Mouse (Mus musculus): ENCODE measurements around the gene Bricd5. TPM values are rescaled to one million over a fixed set of nuclear protein-coding genes. Genes with fewer than 3 reads are reported as not detected.
A peak's percentile ranks its signal among the peaks of the same experiment; 100 is the strongest.

Gene Bricd5
- total RNA-seq, 2 experiments from 2014 or later, result 2.0 to 2.8 TPM

DNA sequence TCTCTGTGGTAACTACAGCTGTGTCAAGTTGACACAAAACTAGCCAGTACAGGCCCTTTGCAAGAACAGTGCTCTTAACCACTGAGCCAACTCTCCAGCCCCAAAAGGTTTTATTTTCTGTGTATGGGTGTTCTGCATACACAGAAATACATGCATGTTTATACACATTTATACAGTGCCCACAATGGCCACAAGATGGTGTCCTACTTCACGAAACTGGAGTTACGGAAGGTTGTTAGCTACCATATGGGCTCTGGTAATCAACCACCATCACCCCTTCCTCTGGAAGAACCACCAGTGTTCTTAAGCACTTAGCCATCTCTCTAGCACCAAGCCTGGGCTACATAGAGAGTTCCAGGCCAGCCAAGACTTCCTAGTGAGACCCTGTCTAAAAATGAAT lies 12.1 kb upstream of the Bricd5 start:
- no peak for DNase-seq (ENCODE audit: low spot score in 2 of 2)

DNA sequence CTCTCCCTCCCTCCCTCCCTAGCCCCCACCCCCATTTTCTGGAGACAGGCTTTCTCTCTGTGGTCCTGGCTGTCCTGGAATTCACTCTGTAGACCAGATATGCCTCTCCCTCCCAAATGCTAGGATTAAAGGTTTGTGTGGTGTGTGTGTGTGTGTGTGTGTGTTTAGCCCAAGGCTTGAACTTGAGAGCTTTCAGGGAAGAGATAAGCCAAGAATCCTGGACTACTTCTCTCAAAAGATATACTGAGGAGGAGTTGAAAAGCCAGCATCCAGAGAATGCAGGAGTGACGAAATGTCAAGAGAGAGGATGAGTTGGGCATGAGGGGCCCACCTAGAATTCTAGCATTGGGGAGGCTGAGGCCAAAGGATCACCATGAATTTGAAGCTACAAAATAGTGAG lies 10.8 kb upstream of the Bricd5 start:
- DNase-seq (ENCODE audit: low spot score in 2 of 2), result no peak

DNA sequence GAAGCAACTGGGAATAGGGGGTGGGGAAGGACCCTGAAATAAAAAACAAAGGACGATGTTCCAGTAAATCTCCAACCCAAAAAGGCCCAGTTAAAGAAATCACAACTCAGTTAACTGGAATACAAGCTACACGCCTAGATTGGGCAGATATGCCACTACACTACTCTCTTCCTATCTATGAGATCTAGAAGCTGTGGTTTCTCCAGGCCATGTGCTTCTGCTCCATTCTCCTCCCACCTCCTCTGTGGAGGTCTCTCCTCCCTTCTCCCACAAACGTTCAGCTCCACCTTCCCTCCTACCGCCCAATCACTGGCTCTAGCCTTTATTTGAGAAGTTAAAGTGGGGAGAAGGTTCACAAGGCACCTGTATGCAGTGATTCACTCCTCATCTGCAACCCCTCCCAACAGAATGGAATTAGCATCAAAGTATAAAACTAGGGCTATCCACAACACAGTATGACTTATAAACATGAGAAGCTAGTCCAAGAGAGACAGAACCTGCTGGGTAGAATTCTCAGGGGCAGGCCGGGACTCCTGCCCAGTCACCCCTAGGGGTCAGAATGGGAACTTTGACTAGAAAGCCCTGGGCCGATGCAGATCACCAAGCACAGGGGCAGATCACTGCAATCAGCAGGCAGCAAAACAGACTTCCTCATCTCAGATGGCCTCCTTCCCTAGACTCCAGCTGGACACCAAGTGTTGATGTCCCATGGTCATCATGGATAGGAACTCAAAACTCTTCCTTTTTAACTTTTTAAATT lies 10.1 kb upstream of the Bricd5 start:
- DNase-seq (ENCODE audit: low spot score in 2 of 2), result no peak

DNA sequence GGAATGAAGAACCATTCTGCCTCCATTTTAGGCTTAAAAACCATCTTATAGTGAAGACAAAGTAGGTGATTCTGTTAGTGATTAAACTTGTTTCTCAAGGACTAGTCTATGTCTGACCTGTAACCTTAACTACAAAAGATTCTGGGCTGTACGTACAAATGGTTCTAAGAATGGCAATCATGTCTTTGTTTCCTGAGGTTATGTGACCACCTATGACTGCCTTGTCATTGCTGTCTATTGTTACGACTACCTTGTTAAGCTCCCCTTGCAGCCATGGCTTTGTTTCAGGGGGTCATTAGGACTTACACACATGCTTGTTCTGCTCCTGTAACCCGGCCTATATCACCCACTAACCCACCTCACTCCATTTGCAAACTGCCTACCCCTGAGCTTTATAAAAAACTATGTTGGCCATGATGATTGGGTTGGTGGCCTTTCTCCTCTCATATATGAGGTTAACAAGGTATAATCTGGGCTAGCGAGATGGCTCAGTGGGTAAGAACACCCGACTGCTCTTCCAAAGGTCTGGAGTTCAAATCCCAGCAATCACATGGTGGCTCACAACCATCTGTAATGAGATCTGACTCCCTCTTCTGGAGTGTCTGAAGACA lies 4.9 kb upstream of the Bricd5 start:
- DNase-seq (ENCODE audit: low spot score in 2 of 2), result no peak

DNA sequence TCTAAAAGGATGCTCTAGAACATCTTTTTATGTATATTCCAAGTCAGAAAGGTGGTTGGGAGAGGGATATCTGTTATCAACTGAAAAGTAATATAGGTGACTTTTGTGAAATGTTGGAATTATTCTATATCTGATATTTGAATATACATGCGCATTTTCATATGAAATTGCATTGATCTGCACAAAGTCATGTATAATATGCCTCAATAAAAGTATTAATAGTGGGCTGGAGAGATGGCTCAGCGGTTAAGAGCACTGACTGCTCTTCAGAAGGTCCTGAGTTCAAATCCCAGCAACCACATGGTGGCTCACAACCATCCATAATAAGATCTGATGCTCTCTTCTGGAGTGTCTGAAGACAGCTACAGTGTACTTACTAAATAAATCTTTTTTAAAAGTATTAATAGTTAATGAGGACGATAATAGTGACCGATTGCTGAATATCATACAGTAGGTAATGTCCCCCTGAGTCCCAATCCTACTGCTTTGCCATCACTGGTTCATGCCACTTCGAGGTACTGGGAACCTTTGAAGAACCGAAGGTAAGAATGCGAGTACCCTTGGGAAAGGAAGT lies 4.3 kb upstream of the Bricd5 start:
- no peak for DNase-seq (ENCODE audit: low spot score in 2 of 2)

DNA sequence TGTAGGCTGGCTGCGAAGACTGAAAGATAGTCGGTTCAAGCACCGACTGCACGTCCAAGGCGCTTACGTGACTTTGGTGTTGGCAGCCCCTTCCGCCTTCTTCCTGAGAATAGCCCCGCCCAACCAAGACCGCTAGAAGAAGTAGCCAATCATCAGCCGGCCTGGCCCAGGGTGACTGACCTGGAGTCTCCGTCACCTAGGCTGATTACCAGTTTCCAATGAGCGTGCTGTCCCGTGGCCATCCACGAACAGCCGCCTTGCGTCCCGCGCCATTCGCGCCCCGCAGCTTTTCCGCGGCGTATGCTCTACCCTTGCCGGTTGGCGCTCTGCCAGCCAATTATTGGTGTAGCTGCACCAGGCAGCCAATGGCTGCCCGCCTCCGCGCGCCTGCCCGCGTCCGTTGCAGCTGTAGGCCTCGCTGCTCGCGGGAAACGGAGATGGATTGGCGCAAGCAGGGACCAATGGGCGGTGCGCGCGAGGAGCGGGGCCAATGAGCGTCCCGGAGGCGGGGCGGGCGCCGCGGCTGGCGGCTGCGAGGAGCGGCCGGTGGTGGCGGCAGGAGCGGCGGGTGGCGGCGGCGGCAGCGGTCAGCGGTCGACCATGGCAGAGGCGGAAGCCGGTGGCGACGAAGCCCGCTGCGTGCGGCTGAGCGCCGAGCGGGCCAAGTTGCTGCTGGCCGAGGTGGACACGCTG lies 3.6 kb upstream of the Bricd5 start, which contains the start of the genes E4f1 and Pgp:
E4f1 (minus strand) TSS at position 404 of the 693 bp plus-strand sequence.
Pgp (plus strand) TSS at position 483 of the 693 bp plus-strand sequence.
- peak; percentile 99 for DNase-seq (ENCODE audit: low spot score in 2 of 2)

DNA sequence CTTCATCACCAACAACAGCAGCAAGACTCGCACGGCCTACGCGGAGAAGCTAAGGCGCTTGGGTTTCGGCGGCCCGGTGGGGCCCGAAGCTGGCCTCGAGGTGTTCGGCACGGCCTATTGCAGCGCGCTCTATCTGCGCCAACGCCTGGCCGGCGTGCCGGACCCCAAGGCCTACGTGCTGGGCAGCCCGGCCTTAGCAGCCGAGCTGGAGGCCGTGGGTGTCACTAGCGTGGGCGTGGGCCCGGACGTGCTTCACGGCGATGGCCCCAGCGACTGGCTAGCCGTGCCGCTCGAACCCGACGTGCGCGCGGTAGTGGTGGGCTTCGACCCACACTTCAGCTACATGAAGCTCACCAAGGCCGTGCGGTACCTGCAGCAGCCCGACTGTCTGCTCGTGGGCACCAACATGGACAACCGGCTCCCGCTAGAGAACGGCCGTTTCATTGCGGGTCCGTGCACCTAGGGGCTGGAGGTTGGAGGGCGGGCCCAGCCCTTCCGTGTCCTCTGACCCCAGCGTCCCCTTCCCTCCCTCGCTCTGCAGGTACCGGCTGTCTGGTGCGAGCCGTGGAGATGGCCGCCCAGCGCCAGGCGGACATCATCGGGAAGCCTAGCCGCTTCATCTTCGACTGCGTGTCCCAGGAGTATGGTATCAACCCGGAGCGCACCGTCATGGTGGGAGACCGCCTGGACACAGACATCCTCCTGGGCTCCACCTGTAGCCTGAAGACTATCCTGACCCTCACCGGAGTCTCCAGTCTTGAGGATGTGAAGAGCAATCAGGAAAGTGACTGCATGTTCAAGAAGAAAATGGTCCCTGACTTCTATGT lies 2.8 kb upstream of the Bricd5 start:
- DNase-seq (ENCODE audit: low spot score in 2 of 2), result no peak

DNA sequence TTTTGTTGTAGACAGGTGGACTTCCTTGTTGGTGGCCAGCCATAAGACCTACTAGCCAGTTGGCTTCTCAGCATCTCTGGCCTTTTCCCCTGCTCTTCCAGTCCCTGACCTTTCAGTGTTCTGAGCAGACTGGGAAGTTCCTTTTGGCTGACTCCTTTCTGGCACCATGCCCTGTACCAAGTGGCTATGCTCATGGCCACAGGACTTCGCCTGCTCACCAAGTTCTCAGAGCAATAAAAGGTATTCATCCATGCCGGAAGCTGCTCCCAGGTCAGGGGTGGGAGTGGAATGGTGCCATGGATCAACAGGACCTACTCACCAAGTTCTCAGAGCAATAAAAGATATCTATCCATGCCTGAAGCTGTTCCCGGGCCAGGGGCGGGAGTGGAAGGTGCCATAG lies 1.2 kb upstream of the Bricd5 start:
- DNase-seq (ENCODE audit: low spot score in 2 of 2), result no peak

DNA sequence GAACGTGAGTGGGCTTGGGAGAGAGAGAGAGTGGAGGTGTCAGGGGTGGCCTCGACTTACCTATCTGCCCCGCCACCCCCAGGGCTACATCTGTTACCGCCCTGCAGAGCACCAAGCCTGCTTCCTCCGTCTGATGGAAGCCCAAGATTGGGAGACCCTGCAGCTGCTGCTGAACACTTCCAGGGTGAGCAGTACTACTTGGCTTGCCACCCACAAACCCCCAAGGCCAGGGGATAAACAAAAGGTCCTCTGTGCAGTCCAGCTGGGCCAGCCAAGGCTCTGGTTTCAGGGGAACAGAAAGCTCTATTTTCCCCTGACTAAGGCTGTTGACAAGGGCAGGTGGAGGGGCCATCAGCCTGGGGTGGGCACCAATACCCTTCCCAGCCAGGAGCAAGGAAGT lies 873 bp downstream of the Bricd5 start:
- peak in 1 of 2 experiments; percentile 61 for DNase-seq (ENCODE audit: low spot score in 2 of 2)

DNA sequence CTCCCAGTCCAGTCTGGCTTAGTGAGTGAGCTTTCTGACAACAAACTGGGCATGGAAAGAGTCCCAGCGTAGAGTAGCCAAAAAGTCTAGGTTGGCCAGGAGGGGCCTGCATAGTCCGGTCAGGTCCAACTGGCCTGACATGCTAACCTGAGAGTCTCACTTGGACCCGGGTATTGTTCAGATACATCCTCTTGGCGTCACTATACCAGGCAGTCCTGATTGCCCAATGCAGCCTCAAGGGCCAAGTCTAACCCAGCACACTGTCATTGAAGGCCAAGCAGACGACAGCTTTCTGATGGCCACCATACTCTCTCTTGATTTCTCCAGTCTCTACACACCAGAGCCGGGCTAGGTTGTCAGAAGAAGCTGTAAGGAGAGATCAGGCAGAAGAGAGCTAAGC lies 1.9 kb downstream of the Bricd5 start:
- DNase-seq (ENCODE audit: low spot score in 2 of 2), result no peak

DNA sequence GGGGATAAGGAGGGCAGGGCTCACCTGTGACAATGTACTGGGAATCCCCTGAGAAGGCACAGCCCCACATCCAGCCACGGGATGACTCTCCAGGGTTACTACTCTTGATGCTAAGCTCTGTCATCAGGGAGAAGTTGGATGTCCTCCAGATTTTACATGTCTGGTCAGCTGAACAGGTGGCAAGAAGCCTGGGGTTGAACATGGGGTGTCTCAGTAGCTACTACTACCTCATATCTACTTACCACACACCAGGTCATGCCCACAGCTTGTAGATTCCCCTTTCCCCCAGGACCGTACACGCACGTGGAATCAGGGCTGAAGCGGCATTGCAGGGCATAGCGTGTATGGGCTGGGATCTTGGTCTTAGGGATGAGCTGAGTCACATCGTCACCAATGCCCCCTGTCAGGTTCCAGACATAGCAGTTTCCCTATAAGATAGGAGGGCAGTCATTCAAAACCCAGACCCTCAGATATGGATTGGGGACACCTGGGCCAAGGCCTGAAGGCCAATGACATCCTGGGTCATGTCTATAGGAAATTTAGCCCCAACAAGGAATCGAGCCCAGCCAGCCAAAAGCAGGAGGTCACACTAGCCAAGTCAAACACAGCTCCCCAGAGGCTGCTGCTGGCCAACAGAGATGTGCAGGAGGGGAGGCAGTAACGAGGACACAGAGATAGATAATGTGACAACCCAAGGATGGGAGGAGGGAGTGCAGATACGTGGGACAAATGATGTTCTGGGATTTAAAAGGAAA lies 2.5 kb downstream of the Bricd5 start:
- no peak for DNase-seq (ENCODE audit: low spot score in 2 of 2)

DNA sequence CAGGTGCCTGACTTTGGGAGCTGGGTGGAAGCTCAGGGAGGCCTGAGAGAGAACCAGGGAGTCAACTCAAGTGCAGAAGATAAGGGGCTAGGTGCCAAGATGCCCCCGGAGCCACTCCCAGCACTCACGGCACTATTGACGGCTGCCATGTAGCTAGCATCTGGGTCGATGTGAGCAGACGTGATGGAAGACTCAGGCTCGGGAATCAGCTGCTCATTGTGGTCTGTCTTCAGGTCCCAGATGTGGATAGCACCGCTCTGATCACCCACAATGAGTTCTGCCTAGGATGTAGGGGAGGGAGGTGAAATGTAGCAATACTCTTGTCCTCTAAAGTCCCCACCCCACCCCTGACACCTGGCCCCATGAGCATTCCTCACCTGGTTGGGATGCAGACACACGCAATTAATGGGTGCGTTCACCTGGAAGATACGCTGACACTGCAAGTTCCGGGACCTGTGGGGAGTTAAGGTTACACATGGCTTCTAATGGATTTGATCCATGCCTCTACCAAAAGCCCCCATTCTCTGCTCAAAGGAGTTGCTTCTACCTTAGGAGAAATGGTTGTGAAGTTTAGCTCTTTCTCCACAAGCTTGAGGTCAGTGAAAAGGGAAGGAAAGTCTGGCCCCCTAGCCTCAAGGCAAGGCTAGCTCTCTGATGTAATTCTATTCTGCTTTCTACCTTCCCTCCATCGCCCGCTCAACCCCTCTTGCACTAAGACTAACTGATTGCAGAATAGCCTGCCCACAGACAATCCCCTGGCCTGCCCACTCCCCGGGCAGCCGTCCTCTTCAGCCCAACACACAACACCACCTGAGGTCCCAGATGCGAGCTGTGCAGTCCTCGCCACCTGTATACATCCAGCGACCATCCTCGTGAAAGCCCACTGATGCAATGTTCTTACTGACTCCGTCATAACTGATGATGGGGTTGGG lies 3.6 kb downstream of the Bricd5 start:
- no peak for DNase-seq (ENCODE audit: low spot score in 2 of 2)

DNA sequence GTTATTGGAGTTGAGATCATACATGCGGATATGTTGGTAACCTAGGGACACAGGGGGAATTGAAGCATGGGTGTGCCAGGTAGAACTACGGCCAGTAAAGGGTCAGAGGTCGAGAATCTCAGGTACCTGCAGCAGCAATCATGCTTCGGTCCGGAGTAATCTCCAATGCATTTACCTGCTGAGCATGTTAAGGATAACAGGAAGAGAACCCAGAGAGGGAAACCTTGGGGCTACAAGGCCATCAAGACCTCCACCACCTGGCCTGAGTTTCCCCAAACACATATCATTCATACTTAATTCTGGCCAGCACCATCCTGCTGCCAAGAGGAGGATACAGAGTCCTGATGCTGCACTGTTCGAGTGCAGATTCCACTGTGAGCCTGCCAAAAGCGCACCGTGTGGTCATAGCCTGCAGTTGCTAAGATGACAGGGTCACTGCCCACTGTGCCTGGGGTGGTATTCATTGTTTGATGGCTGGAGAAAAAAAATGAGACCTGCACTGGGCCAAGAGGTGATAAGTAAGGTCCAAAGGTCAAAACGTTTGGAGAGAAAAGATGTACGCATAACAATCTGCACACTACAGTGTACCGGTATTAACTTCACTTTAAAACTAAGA lies 4.4 kb downstream of the Bricd5 start:
- peak in 1 of 2 experiments; percentile 21 for DNase-seq (ENCODE audit: low spot score in 2 of 2)

DNA sequence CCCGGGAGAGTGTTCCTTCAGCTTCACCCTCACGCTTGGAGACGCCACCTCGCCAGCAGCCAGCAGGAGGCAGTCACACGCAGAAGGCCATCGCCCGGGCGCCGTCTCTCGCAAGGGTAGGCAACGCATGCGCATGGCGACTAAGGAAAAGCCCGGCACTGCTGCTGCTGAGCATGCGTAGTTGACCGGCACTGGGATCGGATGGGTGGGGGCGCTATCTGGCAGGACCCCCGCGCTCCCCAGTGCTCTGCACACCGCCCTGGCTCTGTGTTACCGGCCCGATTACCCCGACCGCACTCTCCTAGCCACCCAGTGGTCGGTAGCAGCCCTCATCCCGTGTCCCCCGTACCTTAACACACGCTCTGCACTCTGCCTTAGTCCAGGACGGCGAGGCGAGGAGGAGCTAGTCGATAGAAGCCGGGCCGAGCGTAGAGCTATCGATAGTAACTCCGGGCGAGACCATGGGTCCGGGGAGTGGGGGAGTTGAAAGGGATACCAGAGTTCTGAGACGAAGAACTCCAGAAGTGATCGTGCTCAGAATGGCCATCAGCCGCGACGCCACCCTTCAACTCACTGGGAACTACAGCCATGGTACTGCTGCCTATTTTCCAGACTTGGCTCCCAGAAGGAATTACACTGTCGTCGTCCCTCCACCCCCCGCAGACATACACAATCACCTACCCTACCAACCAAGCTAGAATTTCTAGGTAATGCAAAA lies 5.1 kb downstream of the Bricd5 start, which contains the start of gene Mlst8:
Mlst8 (minus strand) TSS at position 416 of the 718 bp plus-strand sequence.
- peak; percentile 97 to 99 for DNase-seq (ENCODE audit: low spot score in 2 of 2)

DNA sequence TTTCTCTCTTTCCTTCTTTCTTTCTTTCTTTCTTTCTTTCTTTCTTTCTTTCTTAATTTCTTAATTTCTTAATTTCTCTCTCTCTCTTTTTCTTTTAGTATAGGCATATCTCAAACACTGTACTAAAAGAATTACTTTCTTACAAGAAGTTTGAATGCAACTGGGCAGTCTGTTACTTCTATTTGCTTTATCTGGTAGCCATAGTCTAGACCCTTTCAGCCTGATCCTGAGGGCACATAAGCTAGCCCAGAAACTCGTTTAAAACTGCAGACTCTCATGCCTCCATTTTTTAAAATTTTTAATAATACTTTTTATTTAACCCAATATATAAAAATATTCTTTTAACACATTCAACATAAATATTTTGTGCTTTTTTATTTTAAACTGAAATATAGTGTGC lies 5.7 kb downstream of the Bricd5 start:
- no peak for DNase-seq (ENCODE audit: low spot score in 2 of 2)

DNA sequence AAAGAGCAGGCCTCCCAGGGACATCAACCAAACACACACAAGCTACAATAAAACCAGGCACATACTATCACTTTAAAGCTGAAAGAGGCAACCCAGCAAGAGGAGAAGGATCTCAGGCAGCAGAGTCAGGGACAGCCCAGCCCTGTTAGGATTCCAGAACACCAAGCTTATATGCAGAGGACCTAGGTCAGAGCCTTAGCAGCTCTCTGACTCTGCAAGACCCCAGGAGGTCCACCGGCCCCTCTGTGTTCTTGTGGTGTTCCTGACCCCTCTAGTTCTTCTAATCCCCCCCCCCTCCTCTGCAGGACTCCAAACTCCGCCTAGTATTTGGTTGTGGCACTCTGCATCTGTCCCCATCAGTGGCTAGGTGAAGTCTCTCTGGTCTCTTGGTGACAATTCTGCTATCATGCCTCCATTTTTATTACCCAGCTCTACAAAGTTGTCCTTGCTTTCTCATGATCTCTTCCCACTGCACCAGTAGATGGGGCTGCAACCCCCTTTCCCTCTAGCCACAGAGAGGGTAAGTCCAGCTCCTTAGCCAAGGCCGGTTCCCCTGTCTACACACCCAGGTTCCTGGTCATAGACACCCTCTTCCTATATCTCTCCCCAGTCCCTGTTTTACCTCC lies 6.6 kb downstream of the Bricd5 start:
- DNase-seq (ENCODE audit: low spot score in 2 of 2), result peak in 1 of 2 experiments; percentile 18

DNA sequence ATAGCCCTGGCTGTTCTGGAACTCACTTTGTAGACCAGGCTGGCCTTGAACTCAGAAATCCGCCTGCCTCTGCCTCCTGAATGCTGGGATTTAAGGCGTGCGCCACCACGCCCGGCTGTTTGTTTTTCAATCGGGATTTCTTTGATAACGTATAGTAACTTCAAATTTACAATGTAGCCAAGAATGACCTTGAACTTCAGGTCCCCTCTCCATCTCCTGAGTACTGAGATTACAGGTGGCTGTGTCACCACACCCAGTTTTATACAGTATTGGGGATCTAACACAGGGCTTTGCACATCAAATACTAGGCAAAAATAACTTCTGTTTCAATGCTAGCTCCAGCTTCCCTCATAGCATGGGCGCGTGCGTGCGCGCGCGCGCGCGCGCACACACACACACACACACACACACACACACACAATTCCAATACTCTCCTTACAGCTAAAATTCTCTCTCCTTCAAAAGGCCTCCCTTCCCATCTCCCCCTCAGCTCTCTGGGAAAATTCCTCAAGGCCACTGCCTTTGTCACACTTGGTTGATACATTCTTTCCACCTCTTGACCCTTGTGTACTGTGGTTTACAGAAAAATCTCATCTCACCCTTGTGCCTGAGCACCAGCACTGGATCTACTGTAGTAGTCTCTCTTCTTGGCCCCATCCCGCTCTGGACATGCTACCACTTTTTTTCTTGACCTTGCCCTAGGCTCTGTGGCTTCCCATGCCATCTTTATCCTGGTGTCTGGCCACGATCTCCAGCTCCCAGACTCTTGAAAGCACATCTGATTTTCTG lies 7.5 kb downstream of the Bricd5 start:
- DNase-seq (ENCODE audit: low spot score in 2 of 2), result no peak

Measured in layer of hippocampus, adult 18-20 months (tissue).